Mouse (Mus musculus) right cerebral cortex, postnatal 25 days (tissue): Measurements from ENCODE around the gene Crls1.

Source experiments
- DNase-seq: peaks from one replicate; pipeline ENCODE4 v3.0.0; 2022

The Crls1 gene

DNA sequence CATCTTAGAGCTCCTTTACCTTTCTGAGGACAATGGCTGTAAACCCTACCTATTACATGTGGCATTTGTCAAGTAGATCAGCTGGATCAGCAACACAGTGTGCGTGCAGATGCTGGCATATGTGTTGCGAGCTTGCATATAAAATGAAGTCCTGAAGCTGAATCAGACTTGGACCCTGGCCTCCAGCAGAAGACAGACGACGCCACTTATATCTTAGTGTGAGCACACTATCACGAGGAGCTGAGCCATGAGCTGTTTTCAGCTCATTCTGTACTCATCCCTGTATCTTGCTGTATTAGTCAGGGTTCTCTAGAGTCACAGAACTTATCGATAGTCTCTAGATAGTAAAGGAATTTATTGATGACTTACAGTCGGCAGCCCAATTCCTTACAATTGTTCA, 38.8 kb downstream of the Crls1 start:
- DNase-seq: no peak

DNA sequence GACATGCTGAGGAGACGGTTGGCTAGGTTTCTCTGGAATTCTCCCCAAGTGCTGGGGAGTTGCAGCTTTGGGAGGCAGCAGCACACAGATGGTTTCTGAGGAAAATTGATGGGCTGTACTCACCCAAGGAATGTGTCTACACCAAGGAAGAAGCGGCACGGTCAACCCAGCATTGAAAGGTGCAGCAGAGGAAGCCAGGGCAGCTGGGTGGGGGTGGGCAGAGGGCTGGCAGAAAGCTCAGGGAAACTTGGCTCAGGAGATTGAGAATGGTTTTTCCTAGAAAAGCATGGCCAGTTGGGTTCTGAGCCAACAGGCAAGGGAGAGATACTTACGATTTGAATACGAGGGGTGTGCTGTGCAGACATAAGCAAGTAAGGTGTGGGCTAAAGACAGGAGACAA, 47.4 kb downstream of the Crls1 start:
- DNase-seq: no peak

DNA sequence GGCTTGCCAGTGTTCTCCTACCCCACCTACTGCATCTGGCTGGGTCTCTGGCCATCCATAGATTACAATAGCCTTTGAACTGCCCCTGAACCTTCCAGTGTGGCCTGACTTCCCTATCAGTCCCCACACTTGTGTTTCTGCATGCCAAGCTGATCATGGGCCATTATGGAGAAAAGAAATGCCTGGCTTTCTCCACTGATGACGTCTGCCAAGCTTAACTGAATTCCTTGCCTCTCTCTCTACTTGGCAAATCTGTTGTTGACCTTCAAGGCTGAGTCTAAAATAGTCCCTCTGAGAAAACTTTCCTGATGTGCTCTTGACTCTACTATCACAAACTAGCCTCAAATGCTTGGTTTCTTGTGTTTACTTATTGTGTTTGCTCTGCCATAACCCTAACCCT, 51.7 kb downstream of the Crls1 start:
- no peak for DNase-seq

DNA sequence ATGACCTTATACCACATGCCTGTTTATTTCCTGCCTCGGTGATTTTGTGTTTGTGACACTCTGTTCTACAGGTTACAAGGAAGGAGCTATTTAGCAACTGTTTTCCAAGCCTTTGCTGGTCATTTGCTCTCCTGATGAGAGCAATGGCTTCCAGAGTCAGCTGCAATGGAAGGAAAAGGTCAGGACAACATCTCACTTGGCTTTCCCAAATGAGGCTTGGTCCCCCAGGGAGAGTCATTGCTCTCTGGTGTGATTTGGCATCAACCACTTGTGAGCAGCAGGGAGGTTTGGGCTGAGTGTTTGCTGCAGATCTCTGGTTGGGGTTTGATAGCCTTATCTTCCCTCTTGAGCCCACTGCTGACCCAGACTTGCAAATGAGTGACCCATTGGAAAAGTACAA, 54.1 kb downstream of the Crls1 start:
- DNase-seq: no peak

DNA sequence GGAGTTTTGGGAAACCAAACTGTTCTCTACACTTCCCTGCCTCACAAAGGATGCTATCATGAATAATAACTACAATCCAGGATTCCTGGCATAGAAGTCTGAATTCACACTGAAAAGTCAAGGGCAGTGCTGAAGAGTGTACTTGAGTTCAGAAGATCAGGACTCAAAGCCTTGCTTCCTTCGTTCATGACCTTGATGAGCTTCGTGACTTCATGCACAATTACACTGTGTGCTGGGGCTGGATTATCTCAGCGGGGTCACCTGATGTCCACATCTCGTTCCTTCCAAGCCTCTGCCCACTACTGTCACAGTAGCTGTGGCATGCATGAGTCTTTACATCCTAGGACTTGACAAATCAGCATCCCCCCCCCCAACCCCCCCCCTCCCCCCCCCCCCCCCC, 55.2 kb downstream of the Crls1 start:
- no peak for DNase-seq

DNA sequence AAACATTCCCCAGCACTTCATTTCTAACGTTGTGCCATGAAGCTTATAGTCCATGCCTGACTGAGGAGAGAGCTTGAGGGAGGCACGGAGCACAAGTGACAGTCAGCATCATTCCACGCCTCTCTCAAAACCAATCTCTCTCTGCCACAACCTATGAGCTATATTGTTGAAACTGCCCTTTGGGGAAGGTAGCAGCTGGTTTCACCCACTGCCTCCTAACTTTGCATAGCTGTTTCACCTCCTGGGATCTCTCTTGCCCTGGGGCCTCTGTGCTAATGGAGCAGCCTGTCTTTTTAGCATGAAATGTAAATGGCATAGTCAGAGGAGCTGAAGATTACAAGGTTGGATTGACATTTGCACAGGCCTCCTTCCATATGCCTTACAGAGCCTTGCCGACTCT, 55.6 kb downstream of the Crls1 start:
- no peak for DNase-seq

DNA sequence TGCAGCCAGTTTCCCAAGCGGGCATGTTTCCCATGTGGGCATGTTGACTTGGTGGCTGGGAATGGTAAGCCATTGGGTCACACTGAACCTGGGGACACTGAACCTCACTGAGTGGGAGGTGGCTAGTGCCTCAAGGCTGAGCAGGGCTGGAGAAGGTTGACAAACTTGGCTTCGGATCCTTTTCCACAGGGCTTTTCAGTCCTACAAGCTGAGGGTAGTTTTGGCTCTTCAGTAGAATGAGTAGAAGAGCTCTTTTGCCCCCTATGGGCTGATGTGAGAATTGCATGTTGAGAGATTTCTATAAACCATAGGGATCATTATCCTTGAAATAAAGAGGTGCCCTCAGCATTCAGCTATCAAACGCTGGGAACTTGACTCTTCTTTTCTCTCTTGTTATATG, 57.0 kb downstream of the Crls1 start:
- no peak for DNase-seq

DNA sequence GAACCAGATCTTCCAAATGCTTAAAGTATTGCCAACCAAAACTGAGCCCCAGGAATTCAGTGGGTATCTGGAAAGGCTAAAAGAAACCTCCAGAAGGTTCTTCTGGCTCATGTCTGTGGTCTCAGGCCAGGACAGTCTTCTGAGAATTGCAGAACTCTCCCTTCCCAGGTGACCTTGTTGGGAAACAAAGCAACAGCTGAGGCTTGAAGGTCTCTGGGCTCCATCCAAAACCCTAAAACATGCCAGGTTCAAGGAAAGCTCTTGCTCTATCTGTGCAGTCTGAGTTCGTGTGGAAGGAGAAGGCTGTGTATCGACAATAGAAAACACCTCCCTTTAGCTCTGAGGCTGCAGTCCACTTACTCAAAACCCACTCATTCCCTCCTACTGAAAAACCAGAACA, 58.5 kb downstream of the Crls1 start:
- DNase-seq: no peak

DNA sequence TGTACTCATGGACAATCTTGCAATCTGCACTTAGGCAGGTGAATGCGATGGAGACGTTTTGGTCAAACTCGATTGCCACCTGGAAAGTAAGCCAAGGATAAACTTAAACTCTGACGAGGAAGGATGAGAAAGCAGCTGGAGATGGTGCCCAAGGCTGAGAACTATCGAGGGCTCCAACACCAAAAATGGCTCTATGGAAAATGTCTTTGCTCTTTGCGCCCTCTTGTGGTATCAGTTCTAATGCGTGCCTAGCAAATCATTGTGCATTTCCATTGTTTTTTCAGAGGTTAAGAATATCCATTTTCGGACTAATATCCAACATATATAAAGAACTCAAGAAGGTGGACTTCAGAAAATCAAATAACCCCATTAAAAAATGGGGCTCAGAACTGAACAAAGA, 60.3 kb downstream of the Crls1 start:
- no peak for DNase-seq

DNA sequence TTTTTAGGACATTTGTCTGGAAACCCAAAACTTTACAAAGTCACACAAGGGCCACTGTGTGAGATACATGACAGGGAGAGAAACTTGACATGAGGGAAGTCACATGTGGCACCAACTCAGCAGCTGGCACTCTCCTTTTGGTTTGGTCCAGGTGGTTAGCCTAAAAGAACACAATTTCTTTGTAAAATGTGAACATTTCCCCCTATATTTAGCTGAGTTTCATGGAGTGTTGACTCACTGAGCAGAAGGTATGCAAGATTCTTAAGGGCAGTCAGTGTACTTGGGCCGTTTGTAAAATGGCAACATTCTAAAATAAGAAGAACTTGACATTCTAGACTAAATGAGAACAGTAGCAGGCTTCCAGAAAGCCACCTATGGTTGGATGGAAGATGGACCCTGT, 68.3 kb downstream of the Crls1 start:
- peak; percentile 17 for DNase-seq
